Mouse (Mus musculus): ENCODE results near the gene Zbtb45. TPM values are rescaled to one million over a fixed set of nuclear protein-coding genes. Genes with fewer than 3 reads are reported as not detected.

Zbtb45 gene
- polyA plus RNA-seq, 1 experiment from 2014 or later, result 22.6 TPM

DNA sequence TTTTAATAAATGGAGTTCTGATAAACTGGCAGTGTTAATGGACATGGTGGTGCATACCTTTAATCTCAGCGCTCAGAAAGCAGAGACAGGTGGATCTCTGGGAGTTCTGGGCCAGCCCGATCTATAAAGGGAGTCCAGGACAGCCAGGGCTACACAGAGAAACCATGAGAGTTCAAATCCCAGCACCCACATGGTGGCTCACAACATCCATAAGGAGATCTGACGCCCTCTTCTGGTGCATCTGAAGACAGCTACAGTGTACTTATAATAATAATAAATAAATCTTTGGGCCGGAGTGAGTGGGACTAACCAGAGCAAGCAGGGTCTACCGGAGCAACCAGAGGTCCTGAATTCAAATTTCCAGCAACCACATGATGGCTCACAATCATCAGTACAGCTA, 6.5 kb downstream of the Zbtb45 start:
- no peak overlapping the region for H3K4me3 ChIP-seq (ENCODE audit: low read depth, low read length)
- WGBS, result 70% methylated on average over 5 of the region's 5 CpGs
- no peak overlapping the region for H3K4me2 ChIP-seq (ENCODE audit: low read depth, low read length)
- H3K9me3 ChIP-seq (replicated peaks; ENCODE audit: control insufficient read depth, low read length), result no peaks in the 10 kb centered on the region
- no peak overlapping the region for H3K27ac ChIP-seq (replicated peaks; ENCODE audit: low read depth, low read length)
- H3K36me3 ChIP-seq (replicated peaks; ENCODE audit: control insufficient read depth, insufficient read depth, low read depth, low read length), result peaks cover 6% of the 10 kb centered on the region; the same call in 1 of the 2 replicates
- H3K4me1 ChIP-seq (ENCODE audit: control insufficient read depth, insufficient read depth, low read length), result no peaks in the 10 kb centered on the region
- H3K27me3 ChIP-seq (ENCODE audit: control insufficient read depth, insufficient read depth, low read length), result peaks cover 4% of the 10 kb centered on the region; the same call in 1 of the 2 replicates
- H3K9ac ChIP-seq (replicated peaks; ENCODE audit: low read length), result no peak overlapping the region
- ATAC-seq (replicated peaks; ENCODE audit: insufficient number of reproducible peaks, low FRiP score, low TSS enrichment, low read depth), result no peak
- DNase-seq (ENCODE audit: low spot score), result no peak

DNA sequence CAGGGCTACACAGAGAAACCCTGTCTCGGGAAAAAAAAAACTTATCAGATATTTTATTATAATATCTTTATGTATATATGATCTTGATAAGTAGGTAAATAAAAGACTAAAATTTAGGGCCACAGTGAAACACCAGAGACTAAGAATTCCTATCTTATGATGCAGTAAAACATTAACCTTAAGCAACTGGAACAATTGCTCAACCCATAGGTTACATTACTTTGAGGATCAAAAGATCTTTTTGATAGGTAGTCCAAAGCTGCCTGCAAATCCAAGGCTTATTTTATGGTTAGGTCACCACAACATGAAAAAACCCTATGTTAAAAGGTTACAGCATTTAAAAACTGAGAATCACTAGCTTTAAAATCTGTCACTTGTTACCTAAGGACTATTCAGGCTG, 8.2 kb downstream of the Zbtb45 start:
- Histone ChIP-seq H3K9me3 (replicated peaks; ENCODE audit: control insufficient read depth, low read length) (no peaks in the 10 kb centered on the region), H3K27ac (replicated peaks; ENCODE audit: low read depth, low read length) (no peak overlapping the region)
- WGBS, result 82% methylated on average over 1 of the region's 1 CpGs

DNA sequence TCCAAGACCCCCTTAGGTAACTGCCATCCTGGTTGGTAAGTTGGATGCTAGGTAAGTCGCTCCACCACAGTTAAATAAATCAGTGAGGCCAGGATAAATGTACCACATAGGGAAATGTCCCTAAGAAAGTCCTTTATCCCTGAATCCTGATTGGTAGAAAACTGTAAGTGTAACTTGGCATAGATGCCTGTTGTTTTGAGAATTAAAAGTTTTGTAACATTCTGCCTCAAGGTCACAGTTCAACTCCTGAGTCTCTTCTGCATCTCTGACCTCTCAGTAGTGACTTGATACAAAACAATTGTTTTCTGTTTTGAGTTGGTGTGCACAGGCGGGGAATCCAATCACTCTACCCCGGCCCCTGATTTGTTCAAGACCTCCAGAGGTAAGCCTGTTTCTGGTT, 11.0 kb downstream of the Zbtb45 start, which contains the start of gene Trim28:
Trim28 (plus strand) TSS at position 264 of the 400 bp plus-strand sequence.
- WGBS, result 73% methylated on average over 3 of the region's 3 CpGs
- no peak for DNase-seq (ENCODE audit: low spot score)
- Histone ChIP-seq H3K9me3 (replicated peaks; ENCODE audit: control insufficient read depth, low read length) (no peaks in the 10 kb centered on the region), H3K9ac (replicated peaks; ENCODE audit: low read length) (no peak within 1 kb of the TSS), H3K36me3 (replicated peaks; ENCODE audit: control insufficient read depth, insufficient read depth, low read depth, low read length) (no peaks in the 10 kb centered on the region), H3K4me3 (ENCODE audit: low read depth, low read length) (no peak within 1 kb of the TSS), H3K27ac (replicated peaks; ENCODE audit: low read depth, low read length) (no peak within 1 kb of the TSS), H3K4me1 (ENCODE audit: control insufficient read depth, insufficient read depth, low read length) (no peaks in the 10 kb centered on the region), H3K27me3 (ENCODE audit: control insufficient read depth, insufficient read depth, low read length) (no peaks in the 10 kb centered on the region), H3K4me2 (ENCODE audit: low read depth, low read length) (no peak within 1 kb of the TSS)
- ATAC-seq (replicated peaks; ENCODE audit: insufficient number of reproducible peaks, low FRiP score, low TSS enrichment, low read depth), result no peak

More for the DNA sequence above, 8.2 kb downstream of the Zbtb45 start:
- DNase-seq (ENCODE audit: low spot score) (no peak), ATAC-seq (replicated peaks; ENCODE audit: insufficient number of reproducible peaks, low FRiP score, low TSS enrichment, low read depth) (no peak)
- Histone ChIP-seq H3K36me3 (replicated peaks; ENCODE audit: control insufficient read depth, insufficient read depth, low read depth, low read length) (peaks cover 4% of the 10 kb centered on the region; the same call in 1 of the 2 replicates), H3K4me2 (ENCODE audit: low read depth, low read length) (no peak overlapping the region), H3K4me1 (ENCODE audit: control insufficient read depth, insufficient read depth, low read length) (no peaks in the 10 kb centered on the region), H3K9ac (replicated peaks; ENCODE audit: low read length) (no peak overlapping the region), H3K4me3 (ENCODE audit: low read depth, low read length) (no peak overlapping the region), H3K27me3 (ENCODE audit: control insufficient read depth, insufficient read depth, low read length) (no peaks in the 10 kb centered on the region)

DNA sequence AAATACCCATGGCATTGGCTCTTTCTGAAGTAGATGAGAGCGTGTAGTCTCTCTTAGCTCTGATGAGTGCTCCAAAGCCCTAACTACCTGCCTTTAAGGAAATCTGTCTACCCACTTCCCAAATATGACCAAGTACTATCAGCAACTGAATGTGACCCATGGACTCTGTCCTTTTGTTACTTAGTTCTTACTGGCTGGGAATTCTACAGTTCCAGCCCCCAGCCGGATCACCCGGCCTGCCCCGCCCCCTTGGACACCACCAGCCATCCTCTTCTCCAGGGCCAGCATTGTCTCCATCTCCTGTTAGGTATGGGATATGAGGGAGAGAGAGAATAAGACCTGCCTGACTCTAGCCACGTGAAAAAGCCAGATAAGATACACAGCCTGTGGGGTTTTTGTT, 11.8 kb downstream of the Zbtb45 start, which contains the start of gene Slc27a5:
Slc27a5 (minus strand) TSS at position 140 of the 400 bp plus-strand sequence.
- Histone ChIP-seq H3K9ac (replicated peaks; ENCODE audit: low read length) (no peak within 1 kb of the TSS), H3K9me3 (replicated peaks; ENCODE audit: control insufficient read depth, low read length) (no peaks in the 10 kb centered on the region), H3K4me3 (ENCODE audit: low read depth, low read length) (no peak within 1 kb of the TSS), H3K4me2 (ENCODE audit: low read depth, low read length) (no peak within 1 kb of the TSS), H3K27me3 (ENCODE audit: control insufficient read depth, insufficient read depth, low read length) (no peaks in the 10 kb centered on the region), H3K27ac (replicated peaks; ENCODE audit: low read depth, low read length) (no peak within 1 kb of the TSS), H3K36me3 (replicated peaks; ENCODE audit: control insufficient read depth, insufficient read depth, low read depth, low read length) (no peaks in the 10 kb centered on the region), H3K4me1 (ENCODE audit: control insufficient read depth, insufficient read depth, low read length) (no peaks in the 10 kb centered on the region)
- DNase-seq (ENCODE audit: low spot score), result no peak
- WGBS, result 81% methylated on average over 5 of the region's 5 CpGs
- ATAC-seq (replicated peaks; ENCODE audit: insufficient number of reproducible peaks, low FRiP score, low TSS enrichment, low read depth), result no peak

DNA sequence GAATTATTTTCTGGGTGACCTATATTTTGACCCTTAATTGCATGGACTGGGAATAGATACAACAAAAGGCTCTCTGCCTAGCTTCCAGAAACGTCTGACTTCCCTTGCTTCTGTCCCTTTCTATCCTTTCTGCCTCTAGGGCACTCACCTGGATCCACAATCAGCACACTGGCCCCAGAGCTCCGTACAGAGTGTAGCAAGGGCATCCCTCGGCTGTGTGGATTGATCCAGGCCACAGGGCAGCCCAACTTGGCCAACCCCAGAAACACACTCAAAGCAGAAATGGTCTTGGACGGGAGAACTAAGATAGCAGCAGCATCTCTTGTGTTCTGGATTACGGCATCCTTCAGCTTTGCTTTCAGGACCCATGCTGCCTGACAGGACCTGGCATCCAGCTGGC, 12.6 kb downstream of the Zbtb45 start:
- H3K4me3 ChIP-seq (ENCODE audit: low read depth, low read length), result no peak overlapping the region
- H3K9me3 ChIP-seq (replicated peaks; ENCODE audit: control insufficient read depth, low read length), result no peaks in the 10 kb centered on the region
- H3K27me3 ChIP-seq (ENCODE audit: control insufficient read depth, insufficient read depth, low read length), result no peaks in the 10 kb centered on the region
- H3K36me3 ChIP-seq (replicated peaks; ENCODE audit: control insufficient read depth, insufficient read depth, low read depth, low read length), result no peaks in the 10 kb centered on the region
- H3K4me2 ChIP-seq (ENCODE audit: low read depth, low read length), result no peak overlapping the region
- H3K27ac ChIP-seq (replicated peaks; ENCODE audit: low read depth, low read length), result no peak overlapping the region
- no peaks in the 10 kb centered on the region for H3K4me1 ChIP-seq (ENCODE audit: control insufficient read depth, insufficient read depth, low read length)
- WGBS, result 69% methylated on average over 5 of the region's 5 CpGs
- ATAC-seq (replicated peaks; ENCODE audit: insufficient number of reproducible peaks, low FRiP score, low TSS enrichment, low read depth) (no peak), DNase-seq (ENCODE audit: low spot score) (no peak)
- no peak overlapping the region for H3K9ac ChIP-seq (replicated peaks; ENCODE audit: low read length)

DNA sequence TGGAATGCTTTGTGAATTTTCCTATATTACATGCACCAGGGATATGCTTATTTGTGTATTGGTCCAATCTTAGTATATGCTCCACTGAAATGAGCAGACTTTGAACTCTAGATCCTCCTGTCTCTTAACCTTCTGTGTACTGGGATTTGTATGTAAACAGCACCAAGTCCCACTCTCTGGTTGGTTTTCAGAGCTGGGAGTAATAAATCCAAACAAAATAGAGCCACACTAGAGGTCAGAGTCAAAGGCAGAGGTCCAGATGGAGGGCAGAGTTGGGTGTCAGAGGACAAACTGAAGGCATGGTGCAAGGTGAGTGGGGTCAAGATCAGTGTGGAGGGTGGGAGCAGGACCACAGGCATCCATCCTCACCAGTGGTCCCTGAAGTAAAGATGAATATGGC, 14.0 kb downstream of the Zbtb45 start:
- Histone ChIP-seq H3K4me3 (ENCODE audit: low read depth, low read length) (no peak overlapping the region), H3K27ac (replicated peaks; ENCODE audit: low read depth, low read length) (no peak overlapping the region), H3K27me3 (ENCODE audit: control insufficient read depth, insufficient read depth, low read length) (no peaks in the 10 kb centered on the region), H3K4me1 (ENCODE audit: control insufficient read depth, insufficient read depth, low read length) (no peaks in the 10 kb centered on the region), H3K4me2 (ENCODE audit: low read depth, low read length) (no peak overlapping the region), H3K9ac (replicated peaks; ENCODE audit: low read length) (no peak overlapping the region), H3K9me3 (replicated peaks; ENCODE audit: control insufficient read depth, low read length) (no peaks in the 10 kb centered on the region), H3K36me3 (replicated peaks; ENCODE audit: control insufficient read depth, insufficient read depth, low read depth, low read length) (no peaks in the 10 kb centered on the region)
- no peak for ATAC-seq (replicated peaks; ENCODE audit: insufficient number of reproducible peaks, low FRiP score, low TSS enrichment, low read depth)
- no peak for DNase-seq (ENCODE audit: low spot score)

DNA sequence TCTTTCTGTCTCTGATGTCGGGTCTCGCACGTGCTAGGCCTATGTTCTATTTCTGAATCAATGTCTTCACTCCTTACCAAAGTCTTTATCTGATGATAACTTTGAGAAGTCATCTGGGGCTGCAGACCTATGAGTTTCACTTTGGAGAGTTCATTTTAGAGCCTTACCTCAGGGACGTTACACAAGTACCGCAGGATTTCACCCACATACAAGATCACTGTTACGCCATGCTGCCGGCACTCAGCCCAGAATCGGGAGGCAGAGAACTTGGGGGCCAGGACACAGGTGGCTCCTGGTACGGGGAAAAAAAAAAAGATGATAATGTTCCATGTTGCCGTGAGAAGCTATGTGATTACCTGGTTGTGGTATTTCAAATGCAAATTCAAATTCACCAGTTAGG, 16.7 kb downstream of the Zbtb45 start:
- DNase-seq (ENCODE audit: low spot score) (no peak), ATAC-seq (replicated peaks; ENCODE audit: insufficient number of reproducible peaks, low FRiP score, low TSS enrichment, low read depth) (no peak)
- H3K4me2 ChIP-seq (ENCODE audit: low read depth, low read length), result no peak overlapping the region
- H3K36me3 ChIP-seq (replicated peaks; ENCODE audit: control insufficient read depth, insufficient read depth, low read depth, low read length), result no peaks in the 10 kb centered on the region
- no peak overlapping the region for H3K27ac ChIP-seq (replicated peaks; ENCODE audit: low read depth, low read length)
- WGBS, result 91% methylated on average over 10 of the region's 10 CpGs
- H3K4me1 ChIP-seq (ENCODE audit: control insufficient read depth, insufficient read depth, low read length), result no peaks in the 10 kb centered on the region
- H3K4me3 ChIP-seq (ENCODE audit: low read depth, low read length), result no peak overlapping the region
- H3K9me3 ChIP-seq (replicated peaks; ENCODE audit: control insufficient read depth, low read length), result no peaks in the 10 kb centered on the region
- no peaks in the 10 kb centered on the region for H3K27me3 ChIP-seq (ENCODE audit: control insufficient read depth, insufficient read depth, low read length)
- H3K9ac ChIP-seq (replicated peaks; ENCODE audit: low read length), result no peak overlapping the region

DNA sequence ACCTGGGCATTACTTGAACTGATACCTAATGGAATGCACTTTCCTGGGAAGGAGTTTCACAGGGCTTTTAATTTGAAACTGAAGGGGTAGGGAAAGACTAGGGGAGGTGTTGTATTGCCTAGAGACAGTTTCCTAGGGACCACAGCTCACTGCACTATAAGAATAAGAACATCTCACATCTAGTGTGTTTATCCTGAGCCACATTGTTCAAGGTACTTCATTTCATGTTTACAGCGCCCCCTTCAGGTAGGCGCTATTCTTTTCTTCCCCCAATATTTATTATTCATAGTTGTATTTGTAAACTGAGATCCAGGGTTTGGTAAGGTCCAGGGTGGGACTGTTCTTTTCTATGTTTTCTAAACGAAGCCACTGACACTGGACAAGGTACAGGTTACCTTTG, 17.6 kb downstream of the Zbtb45 start:
- Histone ChIP-seq H3K4me2 (ENCODE audit: low read depth, low read length) (no peak overlapping the region), H3K9me3 (replicated peaks; ENCODE audit: control insufficient read depth, low read length) (no peaks in the 10 kb centered on the region), H3K9ac (replicated peaks; ENCODE audit: low read length) (no peak overlapping the region), H3K4me1 (ENCODE audit: control insufficient read depth, insufficient read depth, low read length) (no peaks in the 10 kb centered on the region), H3K27ac (replicated peaks; ENCODE audit: low read depth, low read length) (no peak overlapping the region), H3K27me3 (ENCODE audit: control insufficient read depth, insufficient read depth, low read length) (no peaks in the 10 kb centered on the region), H3K36me3 (replicated peaks; ENCODE audit: control insufficient read depth, insufficient read depth, low read depth, low read length) (no peaks in the 10 kb centered on the region), H3K4me3 (ENCODE audit: low read depth, low read length) (no peak overlapping the region)
- WGBS, result 6% methylated on average over 3 of the region's 3 CpGs
- no peak for ATAC-seq (replicated peaks; ENCODE audit: insufficient number of reproducible peaks, low FRiP score, low TSS enrichment, low read depth)
- DNase-seq (ENCODE audit: low spot score), result no peak

All from embryonic facial prominence, embryonic 11.5 days (tissue).